Mouse (Mus musculus) embryonic facial prominence, embryonic 10.5 days (tissue): ENCODE data around the gene Cramp1l. TPM values are rescaled to one million over a fixed set of nuclear protein-coding genes. Genes with fewer than 3 reads are reported as not detected.

Experiments
- DNase-seq: peaks from one replicate; pipeline ENCODE4 v3.0.0-alpha.2; 2017; ENCODE audit warnings: low spot score
- H3K27ac ChIP-seq: fragments of 300-500 bp; sonication (generic); replicated peaks from 2 replicates; pipeline ENCODE4 v1.5.1; 2016; ENCODE audit warnings: mild to moderate bottlenecking
- H3K27me3 ChIP-seq: fragments of 300-500 bp; sonication (generic); replicated peaks from 2 replicates; pipeline ENCODE4 v1.6.1; 2016; ENCODE audit warnings: low read depth, mild to moderate bottlenecking; ENCODE audit not compliant: poor library complexity, severe bottlenecking
- H3K36me3 ChIP-seq: fragments of 300-500 bp; sonication (generic); replicated peaks from 2 replicates; pipeline ENCODE4 v1.6.1; 2016; ENCODE audit warnings: mild to moderate bottlenecking, moderate library complexity
- H3K4me1 ChIP-seq: fragments of 300-500 bp; sonication (generic); 2 replicates; pipeline ENCODE4 v1.6.1; 2016
- H3K4me3 ChIP-seq: fragments of 300-500 bp; sonication (generic); 2 replicates; pipeline ENCODE4 v1.5.1; 2016; ENCODE audit warnings: mild to moderate bottlenecking, moderate library complexity
- H3K9me3 ChIP-seq: fragments of 300-500 bp; sonication (generic); 2 replicates; pipeline ENCODE4 v1.6.1; 2016; ENCODE audit warnings: mild to moderate bottlenecking
- WGBS: fragments of 180-500 bp; shearing (Covaris S2); methylation state at CpG from one replicate; pipeline ENCODE4 v1.1.7; 2016; 5-methylcytosine and 5-hydroxymethylcytosine counted together
- polyA plus RNA-seq: library from polyadenylated mRNA; unstranded; fragments of >200 nt; fragmentation: Nextera tagmentation; extraction: Ambion mirVana; gene quantifications from 2 replicates; pipeline ENCODE4 v1.2.1, GENCODE M21; 2016

Gene Cramp1l
- polyA plus RNA-seq, 1 experiment from 2014 or later = 8.3 TPM

GRCm38 (mm10) chr17:25014841-25015570 is 582 bp downstream of the Cramp1l start:
- Histone ChIP-seq H3K27me3 (no peaks in the 10 kb centered on the region), H3K36me3 (peaks cover 45% of the 10 kb centered on the region), H3K4me1 (peaks cover 26% of the 10 kb centered on the region), H3K9me3 (no peaks in the 10 kb centered on the region), H3K4me3 (peak overlapping the region; percentile 99), H3K27ac (peak overlapping the region; percentile 93)
- DNase-seq = peak; percentile 64
- under 1% methylated on average over 39 of the region's 39 CpGs for WGBS

DNA sequence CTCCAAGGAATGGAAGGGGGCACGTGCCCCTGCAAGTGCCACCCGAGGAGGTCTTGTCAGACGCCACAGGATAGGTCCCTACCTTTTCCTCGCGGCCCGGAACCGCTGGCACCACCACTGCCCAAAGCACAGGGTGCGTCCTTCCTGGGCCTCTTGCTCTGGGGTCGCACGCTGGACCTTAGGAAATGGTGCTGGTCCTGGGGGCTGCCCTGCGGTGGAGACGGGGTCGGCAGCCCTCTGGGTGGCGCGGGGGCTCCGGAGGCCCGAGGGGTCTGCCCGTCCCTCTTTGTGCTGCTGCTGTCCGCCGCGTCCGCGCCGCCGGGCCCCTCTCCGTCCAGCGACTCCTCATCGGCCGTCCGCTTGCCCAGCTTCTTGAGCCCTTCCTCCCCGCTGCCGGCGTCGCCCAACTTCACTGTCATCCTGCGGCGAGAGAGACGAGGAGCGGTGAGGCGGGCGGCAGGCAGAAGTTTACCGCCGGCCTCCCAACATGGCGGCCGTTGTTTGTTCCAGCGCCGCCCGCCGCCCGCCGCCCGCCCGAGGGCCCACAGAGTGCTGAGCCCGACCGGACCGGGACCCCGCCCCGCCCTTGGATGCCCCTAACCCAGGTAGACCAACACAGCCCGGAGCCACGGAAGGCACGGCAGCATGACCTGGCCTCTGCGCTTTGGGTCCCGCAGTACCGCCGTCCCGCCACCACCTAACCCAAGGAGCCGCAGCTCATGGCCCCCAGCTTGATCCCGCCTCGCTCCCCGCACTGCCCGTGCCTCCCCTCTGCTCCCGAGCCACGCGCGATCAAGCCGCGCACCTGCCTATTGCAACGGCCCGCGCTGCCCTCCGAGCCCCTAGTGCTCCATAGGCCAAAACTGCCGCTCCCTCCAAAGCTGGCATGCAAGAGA is 1.7 kb downstream of the Cramp1l start:
- Histone ChIP-seq H3K36me3 (peaks cover 45% of the 10 kb centered on the region), H3K27ac (peak overlapping the region; percentile 93), H3K27me3 (no peaks in the 10 kb centered on the region), H3K4me1 (peaks cover 26% of the 10 kb centered on the region), H3K9me3 (no peaks in the 10 kb centered on the region), H3K4me3 (peak overlapping the region; percentile 99)
- under 1% methylated on average over 81 of the region's 81 CpGs for WGBS
- peak; percentile 69 for DNase-seq

DNA sequence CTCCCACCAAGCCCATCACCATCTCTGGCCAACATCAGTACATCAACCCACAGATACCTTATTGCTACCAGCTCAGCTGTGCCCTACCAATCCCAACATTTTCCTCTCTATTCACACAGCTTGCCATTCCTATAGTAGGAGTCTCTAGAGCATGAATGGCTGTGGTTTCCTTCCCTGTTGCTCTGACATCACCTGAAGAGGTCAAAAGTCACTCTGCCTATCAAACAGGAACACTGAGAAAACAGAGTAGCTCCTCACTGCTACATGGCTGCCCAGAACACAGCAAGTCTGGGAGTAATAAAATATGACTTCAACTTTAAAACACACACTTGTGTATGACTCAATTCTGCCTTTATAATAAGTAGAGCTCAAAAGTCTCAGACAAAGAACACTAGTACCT is 8.1 kb downstream of the Cramp1l start:
- Histone ChIP-seq H3K9me3 (no peaks in the 10 kb centered on the region), H3K4me3 (no peak overlapping the region), H3K36me3 (peaks cover 97% of the 10 kb centered on the region), H3K4me1 (peaks cover under 1% of the 10 kb centered on the region; the same call in 1 of the 2 replicates), H3K27ac (no peak overlapping the region), H3K27me3 (no peaks in the 10 kb centered on the region)
- DNase-seq = no peak

- no peak overlapping the region for H3K27ac ChIP-seq
- H3K36me3 ChIP-seq = peaks cover 97% of the 10 kb centered on the region
- H3K4me1 ChIP-seq = no peaks in the 10 kb centered on the region
- no peak overlapping the region for H3K4me3 ChIP-seq
- DNase-seq = no peak
- no peaks in the 10 kb centered on the region for H3K9me3 ChIP-seq
- WGBS = 92% methylated on average over 3 of the region's 3 CpGs
- no peaks in the 10 kb centered on the region for H3K27me3 ChIP-seq
Measured at GRCm38 (mm10) chr17:25005102-25005501, 10.5 kb downstream of the Cramp1l start.

GRCm38 (mm10) chr17:24994721-24995120 is 20.9 kb downstream of the Cramp1l start:
- no peak for DNase-seq
- Histone ChIP-seq H3K4me3 (no peak overlapping the region), H3K9me3 (no peaks in the 10 kb centered on the region), H3K27ac (no peak overlapping the region), H3K36me3 (peaks cover 100% of the 10 kb centered on the region), H3K4me1 (no peaks in the 10 kb centered on the region), H3K27me3 (no peaks in the 10 kb centered on the region)
- 94% methylated on average over 6 of the region's 6 CpGs for WGBS

- WGBS = 92% methylated on average over 6 of the region's 6 CpGs
- no peaks in the 10 kb centered on the region for H3K9me3 ChIP-seq
- no peaks in the 10 kb centered on the region for H3K27me3 ChIP-seq
- H3K4me3 ChIP-seq = no peak overlapping the region
- peaks cover 98% of the 10 kb centered on the region for H3K36me3 ChIP-seq
- H3K4me1 ChIP-seq = no peaks in the 10 kb centered on the region
- no peak for DNase-seq
- H3K27ac ChIP-seq = no peak overlapping the region
Measured at GRCm38 (mm10) chr17:24987221-24987620, 28.4 kb downstream of the Cramp1l start.

GRCm38 (mm10) chr17:24960852-24961715 is 54.5 kb downstream of the Cramp1l start:
- DNase-seq = no peak
- Histone ChIP-seq H3K9me3 (no peaks in the 10 kb centered on the region), H3K27ac (peak overlapping the region; percentile 98), H3K4me1 (peaks cover 14% of the 10 kb centered on the region), H3K27me3 (no peaks in the 10 kb centered on the region), H3K36me3 (peaks cover 68% of the 10 kb centered on the region), H3K4me3 (peak overlapping the region; percentile 96)
- WGBS = 18% methylated on average over 21 of the region's 21 CpGs

DNA sequence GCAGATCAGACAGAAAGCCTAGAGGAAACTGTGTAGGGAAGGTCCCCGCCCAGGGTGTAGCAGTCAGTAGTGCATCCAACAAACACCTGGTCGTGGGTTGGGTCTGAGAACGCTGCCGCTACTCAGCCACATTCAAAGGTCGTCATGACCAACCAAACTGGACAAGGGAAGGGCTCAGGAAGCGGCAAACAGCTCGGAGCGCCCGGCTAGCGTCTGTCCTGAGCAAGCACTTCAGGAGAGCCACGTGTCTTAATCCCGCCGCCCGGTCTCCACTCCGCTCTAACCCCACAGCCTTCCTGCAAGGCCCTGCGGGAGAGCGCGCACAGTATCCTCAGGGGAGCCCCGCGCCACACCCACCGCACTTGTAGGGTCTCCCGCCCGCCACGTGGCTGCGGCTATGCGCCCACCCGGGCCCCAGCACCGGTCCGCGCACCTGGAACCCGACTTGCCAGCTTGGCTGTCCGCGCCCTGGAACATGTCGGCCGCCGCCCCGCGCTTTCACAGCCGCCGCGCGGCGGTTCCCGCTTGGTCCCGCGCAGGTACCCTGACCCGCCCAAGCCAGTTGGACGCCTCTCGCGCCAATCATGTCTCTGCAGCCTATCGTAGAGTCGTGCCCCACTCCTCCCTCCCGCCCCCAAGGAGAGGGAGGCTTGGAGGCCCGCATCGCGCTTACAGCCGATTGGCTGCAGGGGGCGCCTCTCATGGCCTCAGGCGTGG is 55.3 kb downstream of the Cramp1l start, which contains the start of gene Jpt2:
Jpt2 (minus strand) TSS at position 555 of the 717 bp plus-strand sequence.
- peaks cover 68% of the 10 kb centered on the region for H3K36me3 ChIP-seq
- H3K27ac ChIP-seq = peak within 1 kb of the TSS; percentile 98
- peaks cover 14% of the 10 kb centered on the region for H3K4me1 ChIP-seq
- peak within 1 kb of the TSS; percentile 96 for H3K4me3 ChIP-seq
- peak; percentile 99 for DNase-seq
- WGBS = under 1% methylated on average over 59 of the region's 59 CpGs
- H3K9me3 ChIP-seq = no peaks in the 10 kb centered on the region
- no peaks in the 10 kb centered on the region for H3K27me3 ChIP-seq

DNA sequence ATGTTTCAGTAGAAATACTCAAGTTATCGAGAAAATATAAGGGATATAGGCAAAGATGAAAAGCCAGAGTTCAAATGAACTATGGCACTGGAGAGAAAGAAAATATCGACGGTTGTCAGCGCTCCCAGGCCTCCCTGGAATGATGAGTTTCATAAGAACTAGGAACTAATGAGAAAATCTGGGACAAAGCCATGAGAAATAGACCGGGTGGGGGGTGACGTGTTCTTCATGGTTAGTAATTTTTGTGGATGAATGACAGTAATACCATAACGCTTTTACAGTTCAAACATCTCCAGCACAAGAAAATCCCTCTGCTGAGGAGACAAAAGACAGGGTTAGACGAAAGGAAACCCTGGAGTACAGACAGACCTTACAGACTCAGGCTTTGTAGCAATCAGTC is 56.2 kb downstream of the Cramp1l start:
- Histone ChIP-seq H3K36me3 (peaks cover 68% of the 10 kb centered on the region), H3K27me3 (no peaks in the 10 kb centered on the region), H3K27ac (peak overlapping the region; percentile 98), H3K4me1 (peaks cover 14% of the 10 kb centered on the region), H3K9me3 (no peaks in the 10 kb centered on the region), H3K4me3 (peak overlapping the region; percentile 96)
- WGBS = 55% methylated on average over 8 of the region's 8 CpGs
- no peak for DNase-seq

GRCm38 (mm10) chr17:24953291-24953690 is 62.3 kb downstream of the Cramp1l start:
- H3K4me1 ChIP-seq = no peaks in the 10 kb centered on the region
- H3K4me3 ChIP-seq = no peak overlapping the region
- no peaks in the 10 kb centered on the region for H3K27me3 ChIP-seq
- no peaks in the 10 kb centered on the region for H3K9me3 ChIP-seq
- no peak for DNase-seq
- H3K27ac ChIP-seq = no peak overlapping the region
- WGBS = 91% methylated on average over 2 of the region's 2 CpGs
- peaks cover 93% of the 10 kb centered on the region for H3K36me3 ChIP-seq

- H3K36me3 ChIP-seq = peaks cover 99% of the 10 kb centered on the region
- H3K9me3 ChIP-seq = no peaks in the 10 kb centered on the region
- no peak overlapping the region for H3K4me3 ChIP-seq
- no peaks in the 10 kb centered on the region for H3K27me3 ChIP-seq
- 88% methylated on average over 2 of the region's 2 CpGs for WGBS
- H3K4me1 ChIP-seq = no peaks in the 10 kb centered on the region
- no peak overlapping the region for H3K27ac ChIP-seq
- no peak for DNase-seq
Measured at GRCm38 (mm10) chr17:24950671-24951070, 64.9 kb downstream of the Cramp1l start.
